Mouse (Mus musculus): ENCODE results near the gene Gm10491. TPM values are rescaled to one million over a fixed set of nuclear protein-coding genes. Genes with fewer than 3 reads are reported as not detected.

Gene Gm10491
- polyA plus RNA-seq, 2 experiments = not detected

DNA sequence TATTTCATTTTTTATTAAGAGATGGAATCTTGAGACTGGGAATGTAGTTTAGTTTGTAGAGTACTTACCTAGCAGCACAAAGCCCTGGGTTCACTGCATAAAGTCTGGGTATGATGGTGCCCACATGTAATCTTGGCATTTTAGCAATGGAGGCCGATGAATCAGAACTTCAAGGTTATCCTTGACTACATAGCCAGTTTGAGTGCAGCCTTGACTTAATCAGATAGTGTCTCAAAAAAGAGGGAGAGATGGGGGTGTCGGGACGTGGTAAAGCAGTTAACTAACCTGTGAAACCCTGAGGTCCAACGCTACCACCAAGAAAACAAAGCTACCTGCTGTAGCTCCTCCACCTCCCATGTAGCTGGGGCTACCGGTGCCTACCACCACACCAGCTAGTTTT lies 3.2 kb downstream of the Gm10491 start:
- H3K4me3 ChIP-seq (replicated peaks; ENCODE audit: low read length) = no peak overlapping the region
- no peak overlapping the region for H3K9ac ChIP-seq (ENCODE audit: low read depth, low read length, severe bottlenecking)
- no peaks in the 10 kb centered on the region for H3K9me3 ChIP-seq (ENCODE audit: control insufficient read depth, low read length)
- no peak for DNase-seq (ENCODE audit: low spot score)
- H3K27ac ChIP-seq (replicated peaks; ENCODE audit: low read depth, low read length) = no peak overlapping the region
- no peak for ATAC-seq (ENCODE audit: low FRiP score, low read depth)
- H3K27me3 ChIP-seq (ENCODE audit: control insufficient read depth, insufficient read depth, low read length) = no peaks in the 10 kb centered on the region
- 84% methylated on average over 5 of the region's 5 CpGs for whole genome bisulfite sequencing
- H3K36me3 ChIP-seq (ENCODE audit: control insufficient read depth, insufficient read depth, low read length) = peaks cover 10% of the 10 kb centered on the region
- no peak overlapping the region for H3K4me2 ChIP-seq (replicated peaks; ENCODE audit: low read depth, low read length, severe bottlenecking)
- no peaks in the 10 kb centered on the region; the same call in 1 of the 2 replicates for H3K4me1 ChIP-seq (ENCODE audit: control insufficient read depth, insufficient read depth, low read length)
- no peak for TF ChIP-seq POLR2A (IDR thresholded peaks at IDR 0.05; ENCODE audit: borderline replicate concordance, extremely low read depth, insufficient read depth, insufficient read length)

DNA sequence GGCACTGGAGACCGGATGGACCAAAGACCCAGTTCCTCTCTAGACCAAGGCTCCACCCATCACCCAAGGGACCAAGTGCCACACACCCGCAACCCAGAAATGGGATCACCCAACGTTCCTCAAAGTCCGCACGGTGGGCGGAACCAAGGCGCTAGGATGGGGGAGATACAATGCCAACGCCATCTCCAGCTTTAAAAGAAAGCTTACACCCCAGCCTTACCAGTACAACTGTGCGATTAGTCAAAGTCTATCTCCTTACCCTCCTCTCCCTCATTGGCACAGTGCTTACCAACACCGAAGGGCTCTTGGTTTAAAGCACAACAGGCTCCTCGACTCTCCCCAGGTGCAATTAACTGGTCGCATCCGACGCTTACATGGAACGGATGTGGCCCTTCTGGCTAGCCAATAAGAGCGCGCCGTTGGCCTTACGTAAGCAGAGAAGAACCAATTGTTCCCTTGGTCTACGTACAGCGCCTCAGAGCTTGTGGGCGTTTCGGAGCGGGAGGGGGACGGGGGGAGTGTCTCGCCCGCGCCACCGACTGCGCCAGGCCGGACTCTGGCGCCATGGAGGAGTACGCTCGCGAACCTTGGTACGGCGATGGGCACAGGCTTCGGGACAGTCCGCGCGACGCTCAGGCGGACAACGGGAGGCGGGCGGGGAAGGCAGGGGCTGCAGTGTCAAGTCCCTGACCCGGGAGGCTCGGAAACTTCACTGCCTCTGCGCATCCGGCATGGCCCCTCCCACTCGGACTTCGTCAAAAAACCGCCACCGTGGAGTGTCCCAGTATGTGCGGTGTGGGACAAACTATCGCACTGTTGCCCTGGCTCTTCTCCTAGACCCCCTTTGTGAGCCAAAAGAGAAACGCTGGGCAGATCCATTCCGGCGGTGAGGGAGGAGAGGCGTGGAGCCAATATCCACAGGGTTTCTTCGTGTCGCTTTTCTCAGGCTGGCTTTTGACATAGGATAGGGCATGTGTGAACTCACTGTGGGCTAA lies 8.5 kb downstream of the Gm10491 start, which contains the start of the genes Pqbp1 and Timm17b:
Gene Pqbp1 (minus strand): TSS at position 390 of the 995 bp plus-strand sequence.
Gene Timm17b (plus strand): TSS at position 478 of the 995 bp plus-strand sequence.
- H3K9ac ChIP-seq (ENCODE audit: low read depth, low read length, severe bottlenecking) = peak within 1 kb of the TSS; percentile 64

DNA sequence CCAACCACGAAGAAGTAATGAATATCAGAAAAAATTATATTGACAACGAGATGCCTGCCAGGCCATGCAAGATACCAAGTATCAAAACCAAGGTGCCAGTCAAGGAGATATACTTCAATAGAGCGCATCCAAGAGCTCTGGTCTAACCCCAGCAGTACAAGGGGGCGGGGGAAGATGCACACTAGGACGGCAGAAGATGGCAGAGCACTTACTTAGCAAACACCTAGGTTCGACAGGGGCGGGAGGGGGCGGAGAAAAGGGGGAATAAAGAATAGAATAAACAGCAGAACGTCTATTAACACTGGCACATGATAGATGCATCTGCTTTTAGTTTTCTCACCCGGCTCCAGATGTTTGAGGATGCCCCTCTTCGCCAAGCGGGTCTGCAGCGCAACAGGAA lies 9.4 kb downstream of the Gm10491 start:
- WGBS = 33% methylated on average over 13 of the region's 13 CpGs
- Histone ChIP-seq H3K4me2 (replicated peaks; ENCODE audit: low read depth, low read length, severe bottlenecking) (peak overlapping the region; percentile 53), H3K27me3 (ENCODE audit: control insufficient read depth, insufficient read depth, low read length) (no peaks in the 10 kb centered on the region), H3K9ac (ENCODE audit: low read depth, low read length, severe bottlenecking) (peak overlapping the region; percentile 44), H3K27ac (replicated peaks; ENCODE audit: low read depth, low read length) (no peak overlapping the region), H3K4me3 (replicated peaks; ENCODE audit: low read length) (peak overlapping the region; percentile 55), H3K4me1 (ENCODE audit: control insufficient read depth, insufficient read depth, low read length) (no peaks in the 10 kb centered on the region; the same call in 1 of the 2 replicates), H3K9me3 (ENCODE audit: control insufficient read depth, low read length) (no peaks in the 10 kb centered on the region), H3K36me3 (ENCODE audit: control insufficient read depth, insufficient read depth, low read length) (0 out of 2 replicates have a peak, but pooled peaks cover 12% of the 10 kb centered on the region)
- ATAC-seq (ENCODE audit: low FRiP score, low read depth) = no peak
- no peak for TF ChIP-seq POLR2A (IDR thresholded peaks at IDR 0.05; ENCODE audit: borderline replicate concordance, extremely low read depth, insufficient read depth, insufficient read length)
- no peak for DNase-seq (ENCODE audit: low spot score)

More for the DNA sequence above, 8.5 kb downstream of the Gm10491 start, which contains the start of the genes Pqbp1 and Timm17b:
- Histone ChIP-seq H3K27ac (replicated peaks; ENCODE audit: low read depth, low read length) (peak within 1 kb of the TSS; percentile 76), H3K9me3 (ENCODE audit: control insufficient read depth, low read length) (no peaks in the 10 kb centered on the region), H3K36me3 (ENCODE audit: control insufficient read depth, insufficient read depth, low read length) (0 out of 2 replicates have a peak, but pooled peaks cover 9% of the 10 kb centered on the region), H3K4me2 (replicated peaks; ENCODE audit: low read depth, low read length, severe bottlenecking) (peak within 1 kb of the TSS; percentile 53), H3K4me3 (replicated peaks; ENCODE audit: low read length) (peak within 1 kb of the TSS; percentile 55), H3K27me3 (ENCODE audit: control insufficient read depth, insufficient read depth, low read length) (no peaks in the 10 kb centered on the region), H3K4me1 (ENCODE audit: control insufficient read depth, insufficient read depth, low read length) (no peaks in the 10 kb centered on the region; the same call in 1 of the 2 replicates)
- ATAC-seq (ENCODE audit: low FRiP score, low read depth) (peak; percentile 97), DNase-seq (ENCODE audit: low spot score) (peak; percentile 93)
- 27% methylated on average over 62 of the region's 62 CpGs for WGBS
- TF ChIP-seq POLR2A (IDR thresholded peaks at IDR 0.05; ENCODE audit: borderline replicate concordance, extremely low read depth, insufficient read depth, insufficient read length) = 0 out of 2 replicates have a peak, but pooled peaks have one; percentile 17

DNA sequence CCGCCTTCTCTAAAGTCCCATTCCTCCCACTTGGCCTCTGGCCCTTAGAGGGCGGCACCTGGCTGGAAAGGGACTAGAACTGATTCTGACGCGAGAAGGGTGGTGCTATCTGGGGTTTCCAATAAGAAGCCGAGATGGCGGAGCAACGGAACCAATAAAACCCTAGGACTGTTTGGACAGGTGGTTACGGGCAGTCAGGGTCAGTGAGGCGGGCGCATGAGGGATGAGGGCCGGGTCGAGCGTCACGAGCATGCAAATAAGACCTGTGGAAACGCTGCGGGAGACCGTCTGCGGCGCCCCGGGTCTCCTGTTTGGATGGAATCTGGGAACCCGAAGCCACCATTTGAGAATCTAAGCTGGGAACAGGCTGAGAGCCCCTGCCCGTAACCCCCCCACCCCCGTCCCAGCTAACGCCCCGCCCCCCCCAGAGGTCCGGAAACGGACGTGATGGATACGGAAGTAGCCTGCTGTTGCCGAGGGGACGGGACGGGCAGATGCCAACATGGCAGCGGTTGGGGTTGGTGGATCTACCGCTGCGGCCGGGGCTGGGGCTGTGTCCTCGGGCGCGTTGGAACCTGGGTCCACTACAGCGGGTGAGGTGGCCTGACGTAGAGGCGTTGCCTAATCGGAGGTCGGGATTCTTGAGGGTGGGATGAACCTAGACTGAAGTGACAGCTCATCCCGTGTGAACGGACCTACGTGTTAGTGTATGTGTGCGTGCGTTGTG lies 23.6 kb downstream of the Gm10491 start, which contains the start of gene Slc35a2:
Gene Slc35a2 (plus strand): TSS at position 188 of the 727 bp plus-strand sequence.
- Histone ChIP-seq H3K9me3 (ENCODE audit: control insufficient read depth, low read length) (no peaks in the 10 kb centered on the region), H3K9ac (ENCODE audit: low read depth, low read length, severe bottlenecking) (peak within 1 kb of the TSS; percentile 49), H3K4me3 (replicated peaks; ENCODE audit: low read length) (peak within 1 kb of the TSS; percentile 53), H3K4me1 (ENCODE audit: control insufficient read depth, insufficient read depth, low read length) (no peaks in the 10 kb centered on the region), H3K36me3 (ENCODE audit: control insufficient read depth, insufficient read depth, low read length) (no peaks in the 10 kb centered on the region), H3K27ac (replicated peaks; ENCODE audit: low read depth, low read length) (peak within 1 kb of the TSS; percentile 63), H3K4me2 (replicated peaks; ENCODE audit: low read depth, low read length, severe bottlenecking) (peak within 1 kb of the TSS; percentile 46), H3K27me3 (ENCODE audit: control insufficient read depth, insufficient read depth, low read length) (no peaks in the 10 kb centered on the region)
- 20% methylated on average over 41 of the region's 49 CpGs for WGBS
- DNase-seq (ENCODE audit: low spot score) (peak; percentile 84), ATAC-seq (ENCODE audit: low FRiP score, low read depth) (peak; percentile 91)
- TF ChIP-seq POLR2A (IDR thresholded peaks at IDR 0.05; ENCODE audit: borderline replicate concordance, extremely low read depth, insufficient read depth, insufficient read length) = peak; percentile 44; the same call in 1 of the 2 replicates
